In the genomic region with DNA sequence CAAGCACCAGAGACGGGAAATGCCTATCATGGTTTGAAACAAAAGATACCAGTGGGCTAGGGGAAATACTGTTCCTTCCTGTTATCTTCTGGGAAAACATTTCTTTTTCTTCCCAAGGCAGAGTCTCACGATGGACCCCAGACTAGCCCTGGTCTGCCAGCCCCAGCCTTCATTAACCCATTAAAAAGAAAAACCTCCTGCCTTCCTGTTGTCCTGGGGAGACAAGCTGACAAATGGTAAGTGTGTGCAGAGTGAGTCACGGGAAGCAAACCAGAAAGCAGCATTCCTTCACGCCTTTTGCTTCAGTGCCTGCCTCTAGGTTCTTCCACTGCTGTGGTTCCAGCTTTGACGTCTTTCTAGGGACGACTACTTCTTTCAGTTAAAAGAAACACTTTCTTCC, we compare ENCODE assay signal across 19 mouse cellular contexts. TPM values are rescaled to one million over a fixed set of nuclear protein-coding genes. Genes with fewer than 3 reads are reported as not detected.
DNase-seq lines count a peak whose midpoint lies in the region; ATAC-seq and TF ChIP-seq lines count a peak whose summit lies in the region.
"Had no signal": no experiment of that assay in that cellular context is flagged by ENCODE, and none has a peak within 500 bp of the region (broad histone marks: within the 10 kb centered on the region; RNA-seq: fewer than 3 reads in every experiment).

No protein-coding gene starts in this region.

- no peaks in the 10 kb centered on the region for H3K27me3 ChIP-seq in kidney, adult 2 months (replicated peaks; ENCODE audit: control insufficient read depth, insufficient read depth, low read length)
- no peaks in the 10 kb centered on the region for H3K27me3 ChIP-seq in lung, embryonic 16.5 days (ENCODE audit: control insufficient read depth, insufficient read depth, low read depth, low read length)
- H3K27me3 ChIP-seq in midbrain, embryonic 14.5 days (ENCODE audit: control insufficient read depth, insufficient read depth, low read length), result no peaks in the 10 kb centered on the region
- H3K27me3 ChIP-seq: embryonic facial prominence, embryonic 12.5 days; hindbrain, embryonic 12.5 days; intestine, embryonic 15.5 days; midbrain, embryonic 12.5 days had no signal

- peak; percentile 51; the same call in 1 of the 2 replicates for ATAC-seq in lung, embryonic 16.5 days (ENCODE audit: low read depth)
- ATAC-seq in midbrain, embryonic 14.5 days (ENCODE audit: low FRiP score, low TSS enrichment), result no peak
- ATAC-seq: intestine, embryonic 15.5 days had no signal

- no peak for TF ChIP-seq POLR2A in kidney, adult 2 months (IDR thresholded peaks at IDR 0.05; ENCODE audit: low read depth, low read length)

- H3K9ac ChIP-seq in lung, embryonic 16.5 days (ENCODE audit: low read length), result no peak overlapping the region
- no peak overlapping the region for H3K9ac ChIP-seq in midbrain, embryonic 14.5 days (replicated peaks; ENCODE audit: low read length)
- H3K9ac ChIP-seq: embryonic facial prominence, embryonic 12.5 days; hindbrain, embryonic 12.5 days; intestine, embryonic 15.5 days; midbrain, embryonic 12.5 days had no signal

- no peaks in the 10 kb centered on the region for H3K4me1 ChIP-seq in kidney, adult 2 months (ENCODE audit: control insufficient read depth, insufficient read depth, low read length)
- no peaks in the 10 kb centered on the region; the same call in 1 of the 2 replicates for H3K4me1 ChIP-seq in lung, embryonic 16.5 days (replicated peaks; ENCODE audit: control insufficient read depth, insufficient read depth, low read length)
- H3K4me1 ChIP-seq in midbrain, embryonic 14.5 days (ENCODE audit: control insufficient read depth, insufficient read depth, low read length), result no peaks in the 10 kb centered on the region
- H3K4me1 ChIP-seq: embryonic facial prominence, embryonic 12.5 days; hindbrain, embryonic 12.5 days; intestine, embryonic 15.5 days; midbrain, embryonic 12.5 days had no signal

- 32% methylated on average over 6 of the region's 6 CpGs for WGBS in kidney, adult 2 months
- 39% methylated on average over 6 of the region's 6 CpGs for WGBS in lung, embryonic 16.5 days
- WGBS in midbrain, embryonic 14.5 days, result 66% methylated on average over 6 of the region's 6 CpGs

- H3K9me3 ChIP-seq in lung, embryonic 16.5 days (ENCODE audit: control insufficient read depth, low read length), result no peaks in the 10 kb centered on the region
- H3K9me3 ChIP-seq in midbrain, embryonic 14.5 days (ENCODE audit: control insufficient read depth, low read length), result no peaks in the 10 kb centered on the region
- H3K9me3 ChIP-seq: embryonic facial prominence, embryonic 12.5 days; hindbrain, embryonic 12.5 days; intestine, embryonic 15.5 days; midbrain, embryonic 12.5 days had no signal

- no peak for DNase-seq in gastrocnemius, adult 2 months
- DNase-seq in gastrocnemius, postnatal 10 days, result no peak
- peak; percentile 61 for DNase-seq in kidney, adult 2 months
- no peak for DNase-seq in kidney, postnatal 4 days
- no peak for DNase-seq in lung, postnatal 36 days
- DNase-seq in kidney, postnatal 36 days, result peak; percentile 19 to 24
- DNase-seq in midbrain, embryonic 14.5 days, result no peak
- DNase-seq: cerebellum, adult 18-20 months; gastrocnemius, postnatal 14 days; lung, postnatal 14 days; spleen, adult 18-20 months; thymus, postnatal 14 days had no signal

- no peaks in the 10 kb centered on the region for H3K36me3 ChIP-seq in kidney, adult 2 months (ENCODE audit: control insufficient read depth, insufficient read depth, low read length)
- H3K36me3 ChIP-seq in lung, embryonic 16.5 days (ENCODE audit: control insufficient read depth, insufficient read depth, low read length), result no peaks in the 10 kb centered on the region
- no peaks in the 10 kb centered on the region for H3K36me3 ChIP-seq in midbrain, embryonic 14.5 days (ENCODE audit: control insufficient read depth, insufficient read depth, low read length)
- H3K36me3 ChIP-seq: embryonic facial prominence, embryonic 12.5 days; hindbrain, embryonic 12.5 days; intestine, embryonic 15.5 days; midbrain, embryonic 12.5 days had no signal

- H3K4me2 ChIP-seq in lung, embryonic 16.5 days (ENCODE audit: low read depth, low read length), result no peak overlapping the region
- no peak overlapping the region for H3K4me2 ChIP-seq in midbrain, embryonic 14.5 days (ENCODE audit: low read length)
- H3K4me2 ChIP-seq: embryonic facial prominence, embryonic 12.5 days; hindbrain, embryonic 12.5 days; intestine, embryonic 15.5 days; midbrain, embryonic 12.5 days had no signal

- intact Hi-C loops in gastrocnemius, adult 2 months (cut with DNase I), result no loop called here

- H3K27ac ChIP-seq in gastrocnemius, adult 2 months, result peak overlapping the region; percentile 66
- peak overlapping the region; percentile 48; the same call in 1 of the 2 replicates for H3K27ac ChIP-seq in kidney, adult 2 months (ENCODE audit: insufficient read depth, low read depth, low read length)
- H3K27ac ChIP-seq in lung, embryonic 16.5 days (ENCODE audit: low read length), result peak overlapping the region; percentile 30; the same call in 1 of the 2 replicates
- no peak overlapping the region for H3K27ac ChIP-seq in midbrain, embryonic 14.5 days (replicated peaks; ENCODE audit: low read depth, low read length)
- H3K27ac ChIP-seq: embryonic facial prominence, embryonic 12.5 days; hindbrain, embryonic 12.5 days; intestine, embryonic 15.5 days; left cerebral cortex, adult 2 months; midbrain, embryonic 12.5 days; stomach, postnatal 0 days had no signal

- H3K4me3 ChIP-seq in gastrocnemius, adult 2 months, result no peak overlapping the region
- H3K4me3 ChIP-seq in kidney, adult 2 months (ENCODE audit: insufficient read depth, low read depth, low read length), result no peak overlapping the region
- no peak overlapping the region for H3K4me3 ChIP-seq in lung, embryonic 16.5 days (ENCODE audit: low read length)
- H3K4me3 ChIP-seq in midbrain, embryonic 14.5 days (replicated peaks; ENCODE audit: low read depth, low read length), result no peak overlapping the region
- H3K4me3 ChIP-seq: embryonic facial prominence, embryonic 12.5 days; hindbrain, embryonic 12.5 days; intestine, embryonic 15.5 days; left cerebral cortex, adult 2 months; midbrain, embryonic 12.5 days had no signal

- no peak for TF ChIP-seq CTCF in gastrocnemius, adult 2 months (IDR thresholded peaks at IDR 0.05)
- no peak for TF ChIP-seq CTCF in kidney, adult 2 months (conservative IDR thresholded peaks at IDR 0.05; ENCODE audit: insufficient read depth, insufficient read length, low read depth, low read length)

RNA-seq across cellular contexts. Expression of gene Siah1a, which starts 56.3 kb away (rescaled TPM):
- total RNA-seq in gastrocnemius, adult 2 months (2021), result 10 to 100 TPM in 1 of 2 experiments, 1 to 10 TPM in 1; 9.6 to 14.9 TPM
- total RNA-seq in gastrocnemius, postnatal 10 days (2021), result 10 to 100 TPM; 14.5 to 17.1 TPM
- 18.4 and 19.8 TPM in 2 replicates for polyA plus RNA-seq in kidney, adult 2 months (2012; rRNA removed)
- 31.5 and 39.5 TPM in 2 replicates for polyA plus RNA-seq in lung, embryonic 16.5 days (2015; fragmentation: Nextera tagmentation; extraction: Ambion mirVana)
- 105 and 107 TPM in 2 replicates for polyA plus RNA-seq in midbrain, embryonic 14.5 days (2014; fragmentation: Nextera tagmentation; extraction: Ambion mirVana)

RNA-seq across cellular contexts. Expression of gene Gm10638, which starts 56.5 kb away (rescaled TPM):
- total RNA-seq in gastrocnemius, adult 2 months (2021), result 1 to 10 TPM; 4.9 to 5.3 TPM
- total RNA-seq in gastrocnemius, postnatal 10 days (2021), result 1 to 10 TPM; 4.1 to 6.7 TPM
- 1.5 and 2.2 TPM in 2 replicates for polyA plus RNA-seq in kidney, adult 2 months (2012; rRNA removed)
- 2.5 and 3.3 TPM in 2 replicates for polyA plus RNA-seq in lung, embryonic 16.5 days (2015; fragmentation: Nextera tagmentation; extraction: Ambion mirVana)
- polyA plus RNA-seq in midbrain, embryonic 14.5 days (2014; fragmentation: Nextera tagmentation; extraction: Ambion mirVana), result 5.7 and 7.0 TPM in 2 replicates

Comparison
In these comparisons a context has a peak if more than half of its experiments do, and no peak if none do; other contexts are left out.
1. DNase-seq: peak in kidney, adult 2 months (single experiment) and kidney, postnatal 36 days (2 of 2); none in gastrocnemius, adult 2 months (single experiment), gastrocnemius, postnatal 10 days (single experiment), kidney, postnatal 4 days (0 of 2), lung, postnatal 36 days (single experiment) and midbrain, embryonic 14.5 days (single experiment).